Mouse (Mus musculus): ENCODE data around the gene Itgb8. TPM values are rescaled to one million over a fixed set of nuclear protein-coding genes. Genes with fewer than 3 reads are reported as not detected.

Itgb8 gene
- total RNA-seq, 2 experiments from 2014 or later = 35.8 to 37.6 TPM

DNA sequence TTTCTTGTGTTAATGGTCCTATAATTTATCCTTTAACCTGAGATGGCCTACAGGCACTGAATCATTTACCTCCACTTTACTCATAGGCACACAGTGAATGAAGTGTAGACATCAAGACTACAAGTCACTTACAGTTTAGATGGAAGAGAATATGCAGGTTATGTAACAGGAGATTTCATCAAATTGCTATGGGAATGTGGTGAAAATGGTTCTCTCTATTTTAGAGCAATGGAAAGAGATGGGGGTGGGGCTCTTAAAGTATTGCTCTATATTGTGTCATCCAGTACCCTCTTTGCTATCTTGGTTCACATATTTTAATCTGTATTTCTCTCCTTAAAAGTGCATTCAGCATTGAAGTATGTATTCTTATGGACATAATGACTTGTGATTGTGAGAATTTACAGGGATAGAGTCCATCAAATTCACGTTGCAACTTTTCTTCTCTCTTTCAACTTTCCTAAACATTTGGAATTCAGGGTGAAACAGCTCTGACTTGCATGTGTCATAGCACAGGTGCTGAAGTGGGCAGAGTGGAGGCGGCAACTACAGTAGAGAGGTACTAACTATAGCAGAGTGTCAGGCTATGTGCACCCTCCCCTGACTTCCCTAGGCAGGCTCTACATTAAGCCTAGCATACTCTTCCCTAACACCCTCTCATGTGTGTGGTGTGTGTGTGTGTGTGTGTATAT lies 29.1 kb downstream of the Itgb8 start:
- DNase-seq (ENCODE audit: low spot score in 2 of 2) = peak; percentile 59 to 60

DNA sequence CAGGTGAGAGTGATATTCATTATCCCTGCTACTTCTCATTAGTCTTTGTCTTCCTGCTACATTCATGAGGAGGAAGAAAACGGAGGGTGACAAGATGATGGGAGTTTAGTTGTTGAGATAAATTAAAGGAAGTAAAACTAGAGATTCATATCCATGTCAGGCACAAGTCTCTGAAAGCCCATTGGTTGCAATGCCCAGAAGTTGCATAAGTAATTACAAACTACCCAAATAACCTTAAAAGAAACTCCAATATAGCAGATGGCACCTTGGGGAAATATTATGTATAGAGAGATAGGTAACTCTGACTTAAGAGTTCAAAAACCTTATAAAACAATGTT lies 31.2 kb downstream of the Itgb8 start:
- DNase-seq (ENCODE audit: low spot score in 2 of 2) = no peak

DNA sequence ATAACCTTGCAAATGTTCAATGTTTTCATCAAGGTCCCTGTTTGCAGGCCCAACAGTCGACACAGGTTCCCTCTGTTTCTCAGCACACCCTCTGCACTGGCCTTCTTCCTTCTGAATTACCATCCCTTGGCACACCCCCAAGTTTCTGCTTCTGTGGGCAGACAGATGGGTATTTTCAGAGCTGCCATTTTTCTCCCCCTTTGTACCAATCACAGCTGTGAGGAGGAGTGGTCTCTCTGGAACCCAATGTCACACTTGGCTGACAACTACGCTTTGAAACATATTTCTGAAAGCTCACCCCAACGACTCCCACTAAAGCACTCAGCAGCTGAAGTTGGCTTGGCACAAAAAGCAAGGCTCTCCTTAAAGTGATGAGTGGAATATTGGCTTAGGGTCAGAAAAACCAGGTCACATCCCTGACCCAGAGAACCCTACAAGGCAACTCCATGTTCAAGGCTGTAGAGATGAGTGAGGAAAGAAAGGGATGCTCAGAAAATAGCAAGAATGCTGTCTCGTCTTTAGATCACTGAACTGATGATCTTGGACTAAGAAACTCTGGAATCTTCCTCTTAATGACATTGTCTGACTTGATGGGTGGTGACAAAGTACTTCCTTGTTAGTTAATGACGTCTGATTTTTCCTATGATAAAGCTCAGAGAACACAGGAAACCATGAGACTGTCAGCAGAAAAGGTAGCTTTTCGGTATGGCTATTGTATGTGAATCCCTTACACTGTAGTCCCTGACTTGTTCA lies 31.7 kb downstream of the Itgb8 start:
- DNase-seq (ENCODE audit: low spot score in 2 of 2) = peak; percentile 55 to 66

DNA sequence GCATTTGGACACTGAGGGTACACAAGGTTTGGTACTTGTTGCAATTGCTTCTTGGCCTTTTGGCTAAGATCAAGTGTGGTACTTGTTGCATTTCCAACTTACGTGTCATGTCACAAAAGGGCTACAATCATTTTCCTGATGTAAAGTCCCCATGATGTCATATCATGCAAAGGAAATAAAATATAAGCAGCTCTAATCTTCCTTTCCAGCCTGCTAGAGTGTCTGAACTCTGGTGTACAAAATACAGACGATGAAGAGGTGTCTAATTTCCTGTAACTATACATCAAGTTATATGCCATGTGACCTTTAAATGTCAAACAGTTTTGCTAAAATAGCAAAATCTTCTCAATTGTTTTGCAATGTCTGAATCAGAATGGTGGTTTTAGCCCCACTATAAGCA lies 34.2 kb downstream of the Itgb8 start:
- DNase-seq (ENCODE audit: low spot score in 2 of 2) = no peak

DNA sequence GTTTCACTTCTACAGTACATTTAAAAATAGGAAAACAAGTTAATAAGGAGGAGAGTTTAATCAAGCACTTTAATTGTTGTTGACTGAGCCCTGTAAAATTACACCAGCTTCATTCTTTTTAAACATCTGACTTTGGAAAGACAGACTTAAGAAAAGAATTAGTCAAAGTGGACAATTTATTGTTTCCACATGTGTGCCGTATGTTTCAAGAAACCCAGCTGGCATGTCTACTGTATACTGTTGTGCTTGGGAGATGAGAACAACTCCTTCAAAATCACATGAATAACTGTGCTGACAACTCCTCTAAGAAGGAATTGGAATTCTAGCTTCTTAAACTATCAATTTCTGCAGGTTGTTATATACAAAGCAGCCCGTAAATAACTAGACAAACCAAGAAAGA lies 35.8 kb downstream of the Itgb8 start:
- DNase-seq (ENCODE audit: low spot score in 2 of 2) = no peak

DNA sequence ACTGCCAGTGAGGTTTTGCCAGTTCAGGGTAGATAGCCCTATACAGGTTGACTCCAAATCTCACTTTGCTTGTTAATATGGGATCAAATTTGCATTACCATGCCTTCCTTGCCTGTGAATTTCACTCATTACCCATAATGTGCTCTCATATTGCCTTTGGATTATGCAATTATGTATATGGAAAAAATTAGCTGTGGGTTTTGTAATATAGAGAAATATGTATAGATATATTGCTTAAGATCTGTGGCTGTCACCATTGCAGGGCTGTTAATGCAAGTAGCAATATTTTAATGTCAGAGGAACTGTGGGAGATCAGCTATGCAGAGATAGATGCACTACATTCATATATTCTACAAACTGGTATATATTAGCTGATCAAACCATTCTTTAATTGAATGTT lies 43.5 kb downstream of the Itgb8 start:
- no peak for DNase-seq (ENCODE audit: low spot score in 2 of 2)

DNA sequence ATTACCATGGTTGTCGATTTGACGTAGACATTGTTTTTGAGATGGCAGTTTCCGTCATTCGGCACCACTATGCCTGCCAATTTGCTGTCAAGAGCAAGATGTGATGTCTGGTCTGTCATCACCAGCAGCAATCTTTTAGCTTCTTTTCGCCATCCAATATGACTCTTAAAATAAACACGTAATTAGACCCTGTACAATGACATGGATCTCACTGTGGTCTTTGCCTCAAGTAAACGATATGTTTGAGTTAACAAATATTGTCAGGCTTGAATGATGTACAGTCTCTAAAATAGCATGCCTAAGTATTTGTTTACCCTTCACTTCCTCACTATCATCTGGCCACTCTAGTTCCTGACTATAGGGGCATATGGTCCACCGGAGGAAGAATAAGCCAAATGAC lies 48.8 kb downstream of the Itgb8 start:
- DNase-seq (ENCODE audit: low spot score in 2 of 2) = no peak

DNA sequence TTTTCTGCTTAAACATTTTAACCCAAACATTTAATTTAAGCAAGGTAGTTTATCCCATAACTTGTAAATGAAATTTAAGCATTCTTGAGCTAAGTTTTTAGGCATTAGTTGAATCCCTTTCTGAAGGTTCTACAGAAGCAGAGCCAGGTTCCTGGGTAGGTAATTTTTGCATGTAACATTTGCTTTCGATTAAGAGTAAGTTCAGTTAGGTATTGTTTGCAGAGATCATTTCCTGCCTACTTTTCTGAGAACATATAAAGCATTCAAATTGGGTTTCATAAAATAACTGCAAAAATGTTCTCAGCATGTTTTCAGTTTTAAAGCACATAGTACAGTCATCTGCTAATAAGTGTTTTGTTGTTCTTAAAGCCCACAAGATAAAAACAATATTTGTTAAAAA lies 53.2 kb downstream of the Itgb8 start:
- no peak for DNase-seq (ENCODE audit: low spot score in 2 of 2)

DNA sequence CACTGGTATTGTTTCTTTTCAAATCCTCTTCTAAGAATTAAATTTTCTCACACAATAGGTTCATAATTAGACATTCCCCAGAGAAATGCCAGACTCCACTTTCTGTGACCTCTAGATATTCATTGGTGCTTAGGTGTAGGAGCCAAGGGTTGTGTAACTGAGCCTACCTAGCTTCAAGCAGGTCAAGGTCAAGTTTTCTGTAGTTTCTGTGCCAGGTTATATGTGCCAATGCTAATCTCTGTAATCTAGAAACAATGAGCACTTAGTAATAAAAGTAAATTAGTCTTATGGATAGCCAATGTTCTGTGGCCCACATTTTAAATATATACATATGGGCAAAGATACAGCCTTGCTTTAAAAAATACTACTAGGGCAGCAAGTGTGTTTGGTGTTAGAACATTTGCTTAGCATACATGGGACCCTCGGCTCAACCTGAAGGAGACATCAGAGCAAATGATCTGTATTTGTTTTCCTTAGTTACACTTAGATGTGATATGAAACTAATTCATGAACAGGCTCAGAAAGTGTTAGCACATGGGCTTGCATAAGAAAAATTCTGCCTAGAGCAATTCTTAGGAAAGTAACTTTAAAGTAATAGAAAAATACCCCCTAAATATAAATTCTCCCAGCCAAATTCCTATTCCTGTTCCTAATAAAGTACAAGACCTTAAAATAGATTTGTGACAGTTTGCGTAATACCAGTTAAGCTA lies 56.2 kb downstream of the Itgb8 start:
- DNase-seq (ENCODE audit: low spot score in 2 of 2) = no peak

DNA sequence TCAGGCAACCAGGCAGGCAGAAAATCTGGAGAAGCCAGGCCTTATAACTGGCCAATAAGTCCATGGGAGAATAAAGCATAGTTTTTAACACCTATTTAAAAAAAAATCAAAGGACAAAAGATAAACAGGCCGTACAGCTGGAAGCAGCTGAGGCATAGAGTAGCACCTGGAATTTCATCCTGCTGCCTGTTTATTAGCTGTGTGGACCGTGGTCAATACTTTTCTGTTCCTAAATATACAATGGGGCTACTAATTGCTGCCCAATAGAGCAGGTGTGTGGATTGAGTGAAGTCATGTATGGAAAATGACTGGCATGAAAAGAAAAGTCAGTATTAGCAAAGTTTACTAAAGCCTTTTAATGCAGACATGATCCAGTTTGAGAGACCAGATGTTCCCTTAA lies 62.6 kb downstream of the Itgb8 start:
- DNase-seq (ENCODE audit: low spot score in 2 of 2) = no peak

DNA sequence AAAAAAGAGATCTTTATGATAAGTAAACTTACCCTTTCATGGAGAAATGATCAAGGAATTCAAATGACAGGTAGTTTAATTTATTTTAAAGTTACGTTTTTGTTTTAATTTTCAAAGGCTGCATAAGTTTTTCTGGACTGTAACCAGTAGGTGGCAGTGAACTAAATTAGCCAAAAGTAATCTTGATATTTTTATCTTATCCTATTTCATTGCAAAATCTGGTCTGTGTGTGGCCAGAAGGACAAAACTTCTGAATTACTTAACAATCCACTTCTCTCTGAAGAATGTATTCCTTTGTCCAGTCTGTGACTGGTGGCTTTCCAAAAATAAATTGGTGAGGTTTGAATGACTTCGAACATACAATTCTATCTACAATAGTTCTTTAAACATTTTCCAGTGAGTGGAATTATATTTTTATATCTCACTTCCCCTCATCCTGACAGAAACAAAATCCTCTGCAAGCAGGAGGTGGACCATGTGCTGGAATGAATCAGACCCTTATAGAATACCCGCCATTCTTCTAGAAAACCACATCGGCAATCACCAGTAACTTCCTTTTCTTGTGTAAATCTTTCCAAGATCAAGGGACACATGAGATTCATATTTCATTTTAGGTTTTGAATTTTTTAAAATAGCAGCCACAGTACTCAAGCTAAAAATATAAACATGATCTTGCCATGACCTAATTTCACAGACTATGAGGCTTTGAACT lies 68.6 kb downstream of the Itgb8 start:
- DNase-seq (ENCODE audit: low spot score in 2 of 2) = no peak

DNA sequence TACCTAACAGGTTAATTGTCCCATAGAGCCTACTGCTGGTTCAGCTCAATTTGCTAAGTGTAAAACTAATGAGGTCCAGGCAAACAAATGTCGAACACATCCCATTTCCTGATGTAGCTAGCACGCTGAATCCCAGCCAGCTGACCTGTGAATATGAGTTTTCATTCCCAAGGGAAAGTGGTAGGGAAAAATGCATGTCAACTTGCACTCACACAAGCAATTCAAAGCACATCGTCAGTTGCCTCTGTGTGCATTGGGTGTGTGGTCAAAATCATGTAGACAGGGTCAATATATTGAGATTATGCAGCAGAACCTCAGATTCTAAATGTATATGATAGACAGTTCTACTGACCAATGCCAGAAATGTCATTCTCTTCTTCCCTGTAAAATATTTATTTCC lies 69.5 kb downstream of the Itgb8 start:
- DNase-seq (ENCODE audit: low spot score in 2 of 2) = no peak

DNA sequence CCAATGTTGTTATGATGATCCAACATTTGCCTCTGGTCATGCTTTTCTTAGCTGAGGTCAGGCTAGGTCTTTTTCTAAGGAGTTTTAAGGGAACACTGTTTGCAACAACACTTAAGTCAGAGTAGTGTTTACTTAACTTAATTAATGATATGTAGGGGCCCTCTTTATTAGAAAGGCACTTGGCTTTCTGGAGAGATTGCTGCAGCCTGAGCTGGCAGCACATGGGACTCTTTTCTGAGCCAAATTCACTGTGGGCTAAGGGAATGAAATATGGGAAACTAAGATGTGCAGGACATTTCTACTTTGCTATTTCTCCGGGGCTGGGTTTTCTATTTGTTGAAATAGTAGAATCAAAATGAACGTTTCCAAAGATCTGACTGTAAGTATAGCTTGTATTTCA lies 73.5 kb downstream of the Itgb8 start:
- DNase-seq (ENCODE audit: low spot score in 2 of 2) = no peak

DNA sequence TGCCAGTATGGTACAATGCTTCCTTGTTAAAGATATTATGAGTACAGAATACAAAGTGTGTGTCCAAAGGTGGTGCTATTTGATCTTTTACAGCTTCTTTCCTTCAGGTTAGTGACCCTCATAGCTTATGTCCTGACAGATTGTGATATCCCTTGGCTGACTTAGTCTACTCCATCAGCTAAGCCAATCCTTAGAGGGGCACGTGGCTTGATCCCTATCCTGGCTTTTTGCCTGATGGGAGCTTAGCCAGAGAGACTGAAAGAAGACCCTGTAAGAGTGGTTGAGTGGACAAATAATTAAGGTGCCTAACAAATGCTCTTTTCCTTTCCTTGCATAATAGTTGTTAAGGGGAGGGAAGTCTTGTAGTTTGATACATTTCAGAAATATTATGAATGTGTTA lies 73.9 kb downstream of the Itgb8 start:
- DNase-seq (ENCODE audit: low spot score in 2 of 2) = no peak

DNA sequence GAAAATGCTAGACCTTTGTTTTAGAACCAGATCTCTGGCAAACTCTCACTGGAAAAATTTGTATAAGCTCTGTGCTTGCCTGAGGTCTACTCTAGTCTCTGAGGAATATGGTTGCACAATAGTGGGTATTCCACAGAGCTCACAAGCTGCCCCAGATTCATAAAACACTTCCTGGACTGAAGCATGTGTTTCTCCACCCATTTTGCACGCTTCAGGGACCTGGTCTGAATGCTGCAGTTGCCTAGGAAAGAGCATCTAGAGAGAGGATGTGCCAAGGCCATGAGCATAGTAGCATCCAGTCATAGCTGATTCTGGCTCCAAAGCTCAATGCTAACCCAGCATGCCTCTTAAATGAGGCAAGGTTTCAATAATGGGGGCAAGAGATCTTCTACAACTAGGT lies 74.4 kb downstream of the Itgb8 start:
- DNase-seq (ENCODE audit: low spot score in 2 of 2) = no peak

DNA sequence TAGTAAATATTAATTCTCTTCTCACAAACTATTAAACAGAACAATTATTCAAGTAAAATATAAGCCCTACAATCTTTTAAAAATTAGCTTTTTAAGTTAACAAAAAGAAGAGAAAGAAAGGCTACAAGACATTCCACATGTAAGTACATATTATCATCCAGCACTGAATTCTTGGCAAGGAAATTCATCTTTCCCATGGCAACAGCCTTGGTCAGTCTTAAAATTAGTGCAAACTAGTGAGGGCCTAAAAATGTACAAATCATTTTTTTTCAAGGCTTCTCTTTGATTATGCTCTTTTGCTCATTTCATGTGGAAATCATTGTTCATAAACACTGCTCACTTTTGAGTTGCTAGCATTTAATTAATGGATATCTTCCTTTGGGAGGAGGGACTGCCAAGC lies 77.8 kb downstream of the Itgb8 start:
- no peak for DNase-seq (ENCODE audit: low spot score in 2 of 2)

DNA sequence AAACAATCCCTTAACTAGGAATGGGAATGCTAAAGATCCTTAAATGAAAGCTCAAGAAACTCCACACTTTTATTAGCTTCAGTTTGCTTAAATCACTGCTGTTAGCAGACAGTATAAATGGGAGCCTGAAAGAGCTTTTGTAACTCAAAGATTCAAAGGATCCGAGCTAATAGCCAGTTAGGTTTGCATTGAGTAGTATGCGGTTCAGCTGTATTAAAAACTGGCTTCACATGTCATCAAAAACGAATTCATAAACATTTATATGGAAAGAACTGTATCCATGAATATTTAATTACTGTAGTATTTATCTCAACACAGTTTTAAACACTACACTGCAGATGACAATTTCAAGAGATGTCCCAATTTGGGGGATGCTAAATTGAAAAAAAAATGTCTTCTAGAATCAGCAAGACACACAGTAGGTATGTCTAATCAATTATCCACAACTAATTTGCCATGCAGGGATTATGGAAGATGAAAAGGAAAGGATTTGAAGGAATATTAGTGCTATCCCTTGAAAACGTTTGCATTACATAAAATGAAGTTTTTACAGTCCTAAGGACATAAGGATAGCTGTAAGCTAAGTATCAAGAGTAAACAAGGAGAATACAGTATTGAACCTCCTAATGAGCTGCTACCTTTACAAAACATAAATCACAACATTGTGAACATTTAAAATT lies 79.2 kb downstream of the Itgb8 start:
- DNase-seq (ENCODE audit: low spot score in 2 of 2) = no peak

DNA sequence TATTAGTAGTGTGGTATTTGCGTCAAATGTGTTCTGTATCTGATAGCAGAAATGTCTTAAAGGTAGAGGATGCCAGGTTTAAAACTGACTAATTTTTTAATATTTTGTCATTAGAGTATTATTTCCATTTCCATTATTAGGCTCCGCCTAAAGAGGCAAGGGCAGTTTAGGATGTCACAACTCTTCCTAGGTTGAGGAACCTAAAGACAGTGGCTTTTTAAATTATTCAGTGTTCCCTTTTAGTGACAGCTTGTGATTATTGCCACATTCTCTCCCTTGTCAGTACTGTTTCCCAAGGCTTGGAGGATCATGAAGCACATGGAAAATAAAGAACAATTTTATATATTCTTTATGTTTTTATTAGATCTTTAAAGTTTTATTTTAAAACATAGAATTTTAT lies 80.9 kb downstream of the Itgb8 start:
- DNase-seq (ENCODE audit: low spot score in 2 of 2) = no peak

DNA sequence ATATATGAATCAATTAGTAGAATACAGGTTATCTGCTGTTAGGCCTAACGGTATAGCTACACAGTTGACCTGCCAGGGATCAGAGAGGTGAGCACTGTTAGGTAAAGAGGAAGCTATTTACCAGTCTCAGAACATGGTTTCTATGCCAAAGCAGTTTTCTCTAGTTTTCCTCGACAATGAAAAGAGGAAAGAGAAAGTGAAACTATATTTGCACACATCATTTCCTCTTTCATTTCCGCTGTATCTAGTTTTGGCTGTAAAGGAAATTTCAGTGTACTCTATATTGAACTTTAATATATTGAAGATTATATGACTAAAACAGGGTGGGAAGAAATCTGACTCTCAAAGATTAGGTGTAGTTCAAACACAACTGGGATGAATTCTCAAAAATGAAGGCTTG lies 81.5 kb downstream of the Itgb8 start:
- no peak for DNase-seq (ENCODE audit: low spot score in 2 of 2)

DNA sequence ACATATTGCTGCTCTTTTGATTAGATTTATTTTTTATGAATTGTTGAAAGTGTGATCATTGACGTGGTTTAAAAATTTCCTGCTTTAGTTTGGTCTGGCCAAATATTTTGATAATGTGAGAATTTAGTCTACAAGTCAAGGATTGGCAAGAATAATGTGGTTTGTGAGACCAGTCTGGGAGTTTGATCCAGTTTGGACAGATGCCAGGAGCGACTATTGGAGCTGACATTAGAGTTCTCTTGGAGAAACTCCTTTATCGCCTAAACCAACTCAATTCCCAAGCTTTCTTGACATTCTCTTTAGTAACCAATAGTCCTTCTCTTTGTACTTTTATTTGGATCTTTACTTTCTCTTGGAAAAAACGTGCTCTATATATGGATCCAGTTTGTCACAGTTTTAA lies 83.0 kb downstream of the Itgb8 start:
- no peak for DNase-seq (ENCODE audit: low spot score in 2 of 2)

DNA sequence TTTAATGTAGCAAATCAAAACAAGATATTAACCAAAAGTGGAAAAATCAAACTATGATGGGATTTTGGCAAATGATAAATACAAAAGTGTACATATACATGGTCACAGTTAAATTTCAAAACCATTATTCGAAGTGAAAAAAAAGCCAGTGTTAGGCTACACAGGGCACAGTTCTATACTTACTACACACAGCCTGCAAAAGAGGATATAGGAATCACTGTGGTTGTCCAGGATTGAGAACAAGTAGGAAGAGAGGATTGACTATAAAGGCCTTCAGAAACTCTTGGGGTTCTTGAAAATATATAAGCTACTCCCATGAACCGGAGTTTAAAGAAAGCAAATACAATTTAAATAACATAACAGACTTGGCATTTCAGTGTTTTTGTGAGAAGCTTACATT lies 87.6 kb downstream of the Itgb8 start:
- no peak for DNase-seq (ENCODE audit: low spot score in 2 of 2)

Measured in left cerebral cortex, adult 18-20 months (tissue).